Mouse (Mus musculus): ENCODE results near the gene Gm6096.

DNA sequence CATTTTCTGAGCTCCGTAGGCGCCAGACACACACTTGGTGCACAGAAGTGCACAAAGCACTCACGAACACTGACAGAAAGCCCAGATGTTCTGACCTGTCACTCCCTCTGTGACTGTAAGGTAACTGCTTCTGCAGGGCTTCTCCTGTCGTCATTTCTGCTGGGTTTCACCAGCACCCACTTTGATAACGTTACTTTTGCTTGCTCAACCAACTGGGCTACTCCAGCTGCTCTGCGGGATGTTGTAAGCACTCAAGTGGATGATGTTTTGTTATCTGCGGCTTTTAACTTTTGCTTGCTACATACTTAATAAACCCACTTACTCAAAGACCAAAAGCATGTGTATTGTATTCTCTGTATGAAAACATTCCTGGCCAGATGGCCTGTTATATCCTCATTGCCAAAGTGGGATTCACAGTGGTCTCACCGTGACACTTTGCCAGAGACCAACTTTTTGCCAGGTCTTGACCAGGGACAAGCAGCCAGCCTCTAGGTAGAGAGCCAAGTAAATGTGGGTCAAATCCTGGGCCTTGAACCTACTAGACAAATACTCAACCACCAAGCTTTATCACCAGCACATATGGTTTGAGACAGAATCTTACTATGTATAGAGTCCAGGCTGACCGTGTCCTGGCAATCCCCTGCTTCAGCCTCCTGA lies 29.1 kb upstream of the Gm6096 start:
- TF ChIP-seq CTCF (conservative IDR thresholded peaks at IDR 0.05; ENCODE audit: insufficient read depth, insufficient read length, low read depth, low read length) = no peak
- TF ChIP-seq POLR2A (IDR thresholded peaks at IDR 0.05; ENCODE audit: low read depth, low read length) = no peak

Data from kidney, adult 2 months (tissue).